Mouse (Mus musculus) MEL (cell line): ENCODE measurements around the gene Hoga1.

Experiments used
- CTCF ChIP-seq, 3 experiments: IDR thresholded peaks in 2 of 3; conservative IDR thresholded peaks in 1 of 3; 2 replicates each; pipeline ENCODE4 v1.5.1; 2011 to 2012; ENCODE audit warnings: low read length in 3 of 3, low read depth in 2 of 3, mild to moderate bottlenecking in 2 of 3, improper control_type of control experiment in 1 of 3, inconsistent platforms in 1 of 3, mixed read lengths in 1 of 3, moderate library complexity in 1 of 3; ENCODE audit not compliant: control insufficient read depth in 1 of 3, insufficient read depth in 1 of 3, poor library complexity in 1 of 3, severe bottlenecking in 1 of 3
- GATA1 ChIP-seq: IDR thresholded peaks from 2 replicates; pipeline ENCODE4 v1.6.1; 2011; ENCODE audit warnings: low read depth, low read length, improper control_type of control experiment
- MAFK ChIP-seq: IDR thresholded peaks from 2 replicates; pipeline ENCODE4 v1.6.1; 2011; ENCODE audit warnings: low read depth, mild to moderate bottlenecking, low read length, improper control_type of control experiment, borderline replicate concordance
- ZC3H11A ChIP-seq: IDR thresholded peaks from 2 replicates; pipeline ENCODE4 v1.6.1; 2012; ENCODE audit warnings: low read depth, mild to moderate bottlenecking, inconsistent platforms, low read length, improper control_type of control experiment
- ZNF384 ChIP-seq: IDR thresholded peaks from 2 replicates; pipeline ENCODE4 v1.6.1; 2012; ENCODE audit warnings: low read depth, mild to moderate bottlenecking, inconsistent platforms, low read length, improper control_type of control experiment

DNA sequence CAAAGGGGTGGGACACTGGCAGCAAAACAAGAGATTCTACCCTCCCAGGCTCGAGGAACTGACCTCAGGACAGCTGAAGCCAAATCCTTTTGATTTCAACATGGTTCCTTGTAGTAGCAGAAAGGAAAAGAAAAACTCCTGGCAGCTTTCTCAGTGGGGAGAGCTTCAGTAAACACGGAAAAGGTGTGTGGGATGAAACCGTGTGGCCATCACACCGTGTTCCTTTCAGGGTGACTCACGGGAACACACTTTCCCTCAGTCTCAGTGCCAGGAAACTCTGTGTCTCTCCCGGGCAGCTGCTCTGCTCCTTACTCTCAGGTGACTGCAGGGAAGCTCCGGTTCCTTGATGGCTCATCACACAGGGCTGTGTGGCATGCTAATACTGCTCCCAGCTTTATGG, 13.0 kb downstream of the Hoga1 start:
- TF ChIP-seq ZC3H11A, result no peak
- no peak for TF ChIP-seq ZNF384
- TF ChIP-seq GATA1, result no peak
- no peak for TF ChIP-seq CTCF (IDR thresholded peaks at IDR 0.05 in 2 of 3, conservative IDR thresholded peaks at IDR 0.05 in 1 of 3; ENCODE audit: control insufficient read depth in 1 of 3, insufficient read depth in 1 of 3, low read depth in 2 of 3, low read length in 3 of 3, poor library complexity in 1 of 3, severe bottlenecking in 1 of 3)
- no peak for TF ChIP-seq MAFK
